15 mouse cellular contexts compared by ENCODE assay signal in genomic region chr13:5843829-5844228, GRCm38 (mm10).
"Had no signal": no experiment of that assay in that cellular context is flagged by ENCODE, and none has a peak within 500 bp of the region (broad histone marks: within the 10 kb centered on the region; RNA-seq: fewer than 3 reads in every experiment).

No protein-coding gene starts in this region.

- H3K27me3 ChIP-seq: limb, embryonic 13.5 days; midbrain, embryonic 15.5 days; neural tube, embryonic 13.5 days had no signal

- H3K4me3 ChIP-seq: layer of hippocampus, adult 2 months; limb, embryonic 13.5 days; midbrain, embryonic 10.5 days; midbrain, embryonic 15.5 days; neural tube, embryonic 13.5 days had no signal

- H3K9me3 ChIP-seq: limb, embryonic 13.5 days; midbrain, embryonic 10.5 days; midbrain, embryonic 15.5 days; neural tube, embryonic 13.5 days had no signal

- DNase-seq: kidney, adult 9 months; kidney, postnatal 36 days; left cerebral cortex, postnatal 4 days; lung, adult 18-20 months; retina, postnatal 1 day; right cerebral cortex, postnatal 4 days; thymus, adult 2 months; thymus, postnatal 25 days had no signal

- H3K36me3 ChIP-seq: limb, embryonic 13.5 days; midbrain, embryonic 10.5 days; midbrain, embryonic 15.5 days; neural tube, embryonic 13.5 days had no signal

- ATAC-seq: midbrain, embryonic 15.5 days had no signal

- H3K4me1 ChIP-seq: limb, embryonic 13.5 days; midbrain, embryonic 15.5 days; neural tube, embryonic 13.5 days had no signal

- H3K9ac ChIP-seq: limb, embryonic 13.5 days; liver, embryonic 14.5 days; midbrain, embryonic 15.5 days; neural tube, embryonic 13.5 days had no signal

- H3K4me2 ChIP-seq: limb, embryonic 13.5 days; midbrain, embryonic 15.5 days; neural tube, embryonic 13.5 days had no signal

- H3K27ac ChIP-seq: kidney, postnatal 0 days; layer of hippocampus, adult 2 months; limb, embryonic 13.5 days; liver, embryonic 14.5 days; midbrain, embryonic 10.5 days; midbrain, embryonic 15.5 days; neural tube, embryonic 13.5 days had no signal
